Mouse (Mus musculus) spleen, adult 2 months (tissue): ENCODE data around the gene Cd28. TPM values are rescaled to one million over a fixed set of nuclear protein-coding genes. Genes with fewer than 3 reads are reported as not detected.

Experiments used
- DNase-seq, 2 experiments: peaks; one replicate each; pipeline versions ENCODE4 v3.0.0 to v3.0.0-alpha.2; 2012 to 2021; ENCODE audit warnings: low spot score in 2 of 2, low read depth in 1 of 2
- H3K27ac ChIP-seq: fragments of 200-500 bp; 2 replicates; pipeline ENCODE4 v1.5.1; 2012; ENCODE audit warnings: low read length, inconsistent platforms; ENCODE audit not compliant: insufficient read depth
- H3K27me3 ChIP-seq: fragments of 200-500 bp; 2 replicates; pipeline ENCODE4 v1.6.1; 2012; ENCODE audit warnings: mild to moderate bottlenecking, moderate library complexity, low read length, inconsistent platforms; ENCODE audit not compliant: control insufficient read depth, insufficient read depth
- H3K36me3 ChIP-seq: fragments of 200-500 bp; 2 replicates; pipeline ENCODE4 v1.6.1; 2012; ENCODE audit warnings: mild to moderate bottlenecking, low read length, inconsistent platforms; ENCODE audit not compliant: control insufficient read depth, insufficient read depth
- H3K4me1 ChIP-seq: fragments of 200-500 bp; 2 replicates; pipeline ENCODE4 v1.6.1; 2011; ENCODE audit warnings: inconsistent platforms; ENCODE audit not compliant: control insufficient read depth, insufficient read depth, insufficient read length
- H3K4me3 ChIP-seq: fragments of 200-500 bp; 2 replicates; pipeline ENCODE4 v1.5.1; 2011; ENCODE audit warnings: mild to moderate bottlenecking, inconsistent platforms; ENCODE audit not compliant: insufficient read depth, insufficient read length; ENCODE audit errors: extremely low read depth
- CTCF ChIP-seq: fragments of 200-500 bp; IDR thresholded peaks from 2 replicates; pipeline ENCODE4 v1.5.1; 2011; ENCODE audit warnings: mild to moderate bottlenecking, inconsistent platforms; ENCODE audit not compliant: insufficient read depth, insufficient read length, insufficient replicate concordance; ENCODE audit errors: extremely low read depth
- POLR2A ChIP-seq: fragments of 200-500 bp; IDR thresholded peaks from 2 replicates; pipeline ENCODE4 v1.6.1; 2011; ENCODE audit warnings: low read depth, low read length, inconsistent platforms
- WGBS: fragments of 180-500 bp; shearing (Covaris S2); methylation state at CpG from one replicate; pipeline ENCODE4 v1.1.7; 2018; 5-methylcytosine and 5-hydroxymethylcytosine counted together
- polyA plus RNA-seq: library from polyadenylated mRNA; depleted of rRNA; stranded (reverse); fragments of >200 nt; gene quantifications from 2 replicates; pipeline ENCODE4 v1.2.3, GENCODE M21; 2012

Cd28 gene
- polyA plus RNA-seq, 1 experiment, result 3.6 TPM

GRCm38 (mm10) chr1:60750201-60750765, 33.7 kb downstream of the Cd28 start:
- peak overlapping the region; percentile 43; the same call in 1 of the 2 replicates for H3K27ac ChIP-seq
- H3K36me3 ChIP-seq, result no peaks in the 10 kb centered on the region
- no peak for TF ChIP-seq POLR2A
- TF ChIP-seq CTCF, result no peak
- peaks cover 2% of the 10 kb centered on the region; the same call in 1 of the 2 replicates for H3K4me1 ChIP-seq
- H3K4me3 ChIP-seq, result no peak overlapping the region
- H3K27me3 ChIP-seq, result no peaks in the 10 kb centered on the region
- 73% methylated on average over 6 of the region's 6 CpGs for whole genome bisulfite sequencing
- no peak for DNase-seq

GRCm38 (mm10) chr1:60751011-60751410, 34.4 kb downstream of the Cd28 start:
- no peaks in the 10 kb centered on the region for H3K36me3 ChIP-seq
- no peaks in the 10 kb centered on the region for H3K4me1 ChIP-seq
- no peak overlapping the region for H3K27ac ChIP-seq
- no peak overlapping the region for H3K4me3 ChIP-seq
- WGBS, result 80% methylated on average over 4 of the region's 4 CpGs
- no peak for DNase-seq
- TF ChIP-seq CTCF, result no peak
- no peak for TF ChIP-seq POLR2A
- H3K27me3 ChIP-seq, result no peaks in the 10 kb centered on the region

GRCm38 (mm10) chr1:60752986-60753385, 36.4 kb downstream of the Cd28 start:
- no peaks in the 10 kb centered on the region for H3K36me3 ChIP-seq
- TF ChIP-seq CTCF (no peak), POLR2A (no peak)
- 88% methylated on average over 1 of the region's 1 CpGs for WGBS
- H3K27ac ChIP-seq, result no peak overlapping the region
- no peaks in the 10 kb centered on the region for H3K4me1 ChIP-seq
- DNase-seq, result no peak
- H3K27me3 ChIP-seq, result no peaks in the 10 kb centered on the region
- H3K4me3 ChIP-seq, result no peak overlapping the region

GRCm38 (mm10) chr1:60753981-60754380, 37.4 kb downstream of the Cd28 start:
- Histone ChIP-seq H3K4me3 (no peak overlapping the region), H3K27ac (no peak overlapping the region), H3K27me3 (no peaks in the 10 kb centered on the region), H3K36me3 (no peaks in the 10 kb centered on the region), H3K4me1 (no peaks in the 10 kb centered on the region)
- DNase-seq, result no peak
- no peak for TF ChIP-seq CTCF
- no peak for TF ChIP-seq POLR2A
- 85% methylated on average over 12 of the region's 12 CpGs for WGBS

GRCm38 (mm10) chr1:60755391-60756243, 39.0 kb downstream of the Cd28 start:
- WGBS, result 44% methylated on average over 7 of the region's 7 CpGs
- Histone ChIP-seq H3K36me3 (no peaks in the 10 kb centered on the region), H3K27ac (peak overlapping the region; percentile 25; the same call in 1 of the 2 replicates), H3K4me1 (no peaks in the 10 kb centered on the region; the same call in 1 of the 2 replicates), H3K27me3 (no peaks in the 10 kb centered on the region), H3K4me3 (no peak overlapping the region)
- no peak for TF ChIP-seq CTCF
- no peak for TF ChIP-seq POLR2A
- DNase-seq, result peak in 1 of 2 experiments; percentile 49

GRCm38 (mm10) chr1:60757631-60758030, 41.0 kb downstream of the Cd28 start:
- WGBS, result 81% methylated on average over 2 of the region's 2 CpGs
- TF ChIP-seq POLR2A (no peak), CTCF (no peak)
- DNase-seq, result no peak
- Histone ChIP-seq H3K4me1 (no peaks in the 10 kb centered on the region; the same call in 1 of the 2 replicates), H3K4me3 (no peak overlapping the region), H3K27me3 (no peaks in the 10 kb centered on the region), H3K36me3 (no peaks in the 10 kb centered on the region), H3K27ac (no peak overlapping the region; the same call in 1 of the 2 replicates)

GRCm38 (mm10) chr1:60758226-60758625, 41.6 kb downstream of the Cd28 start:
- 81% methylated on average over 1 of the region's 1 CpGs for WGBS
- DNase-seq, result peak in 1 of 2 experiments; percentile 47
- no peaks in the 10 kb centered on the region for H3K36me3 ChIP-seq

More at GRCm38 (mm10) chr1:60758226-60758625, 41.6 kb downstream of the Cd28 start:
- Histone ChIP-seq H3K27ac (peak overlapping the region; percentile 14; the same call in 1 of the 2 replicates), H3K4me1 (no peaks in the 10 kb centered on the region; the same call in 1 of the 2 replicates), H3K27me3 (no peaks in the 10 kb centered on the region), H3K4me3 (no peak overlapping the region)
- no peak for TF ChIP-seq POLR2A
- TF ChIP-seq CTCF, result no peak
